Mouse (Mus musculus) forebrain, embryonic 14.5 days (tissue): ENCODE measurements at regions not wholly inside any gene's neighbourhood (a gene's known extent, or its start where the extent isn't known, plus 50 kb on each side); places are given as distances from the start of the nearest gene placed in this dataset.

Source experiments
- ATAC-seq: fragments of 200-750 bp; cut with Nextera tagmentation; 2 replicates; pipeline ENCODE4 v1.8.0; 2017; ENCODE audit warnings: mild to moderate bottlenecking, moderate library complexity
- DNase-seq: peaks from one replicate; pipeline ENCODE4 v3.0.0-alpha.2; 2015; ENCODE audit warnings: low spot score
- H3K27ac ChIP-seq: fragments of 300-500 bp; sonication (generic); 2 replicates; pipeline ENCODE4 v1.5.1; 2014; ENCODE audit warnings: low read depth, mild to moderate bottlenecking, control low read depth, low read length, moderate library complexity
- H3K27me3 ChIP-seq: fragments of 300-500 bp; sonication (generic); replicated peaks from 2 replicates; pipeline ENCODE4 v1.6.1; 2014; ENCODE audit warnings: low read length, control low read depth, mixed read lengths; ENCODE audit not compliant: control insufficient read depth, insufficient read depth
- H3K36me3 ChIP-seq: fragments of 300-500 bp; sonication (generic); 2 replicates; pipeline ENCODE4 v1.6.1; 2014; ENCODE audit warnings: low read length, control low read depth; ENCODE audit not compliant: control insufficient read depth, insufficient read depth
- H3K4me1 ChIP-seq: fragments of 300-500 bp; sonication (generic); 2 replicates; pipeline ENCODE4 v1.6.1; 2014; ENCODE audit warnings: antibody characterized with exemption, low read length, control low read depth; ENCODE audit not compliant: control insufficient read depth, insufficient read depth
- H3K4me2 ChIP-seq: fragments of 300-500 bp; sonication (generic); 2 replicates; pipeline ENCODE4 v1.6.1; 2014; ENCODE audit warnings: mild to moderate bottlenecking, control low read depth, low read length
- H3K4me3 ChIP-seq: fragments of 300-500 bp; sonication (generic); 2 replicates; pipeline ENCODE4 v1.5.1; 2014; ENCODE audit warnings: low read depth, low read length, control low read depth
- H3K9ac ChIP-seq: fragments of 300-500 bp; sonication (generic); 2 replicates; pipeline ENCODE4 v1.6.1; 2014; ENCODE audit warnings: mild to moderate bottlenecking, low read length, control low read depth, moderate library complexity
- H3K9me3 ChIP-seq: fragments of 300-500 bp; sonication (generic); replicated peaks from 2 replicates; pipeline ENCODE4 v1.6.1; 2016; ENCODE audit warnings: low read length, control low read depth, mixed read lengths; ENCODE audit not compliant: control insufficient read depth
- WGBS: fragments of 180-500 bp; shearing (Covaris S2); extraction: QIAGEN DNeasy Blood & Tissue Kit; methylation state at CpG from one replicate; pipeline ENCODE4 v1.1.7; 2014; 5-methylcytosine and 5-hydroxymethylcytosine counted together

DNA sequence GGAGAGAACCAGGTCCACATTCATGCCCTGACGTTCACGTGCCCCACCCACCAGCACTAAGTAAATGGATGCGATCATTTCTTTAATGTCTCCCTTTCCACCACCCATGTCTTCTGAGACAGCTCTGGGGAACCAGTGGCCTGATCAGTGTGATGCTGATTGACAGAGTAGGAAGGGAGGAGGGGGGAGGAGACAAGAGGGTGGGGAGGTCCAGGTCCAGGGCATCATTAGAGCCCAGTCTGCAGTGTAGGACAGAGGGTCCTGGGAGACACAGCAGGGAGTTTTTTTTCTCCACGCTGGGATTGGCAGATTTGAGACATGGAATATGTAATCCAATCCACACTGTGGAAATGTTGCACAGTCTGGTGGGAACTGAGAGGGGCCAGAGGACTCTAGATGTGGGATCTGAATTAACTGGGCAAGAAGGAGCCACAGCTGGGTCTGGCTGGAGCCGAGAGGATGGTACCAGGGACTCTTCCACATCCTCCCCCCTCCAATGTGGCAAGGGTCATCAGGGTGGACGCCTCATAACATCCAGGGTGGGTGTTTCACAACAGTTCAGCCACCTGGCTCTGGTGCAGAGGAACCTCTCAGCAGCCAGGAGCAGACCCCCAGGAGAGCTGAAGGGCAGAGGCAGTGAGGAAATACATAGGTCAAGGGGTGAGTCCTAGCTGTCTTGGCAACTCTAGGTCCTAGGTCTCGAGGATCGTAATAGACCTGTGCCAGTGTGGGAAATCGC is 89.3 kb upstream of the 1700021F07Rik start:
- H3K4me2 ChIP-seq, result no peak overlapping the region
- no peaks in the 10 kb centered on the region for H3K36me3 ChIP-seq
- H3K9ac ChIP-seq, result no peak overlapping the region
- H3K4me1 ChIP-seq, result no peaks in the 10 kb centered on the region
- H3K27me3 ChIP-seq, result no peaks in the 10 kb centered on the region
- no peak overlapping the region for H3K27ac ChIP-seq
- no peaks in the 10 kb centered on the region for H3K9me3 ChIP-seq
- ATAC-seq (no peak), DNase-seq (no peak)
- 83% methylated on average over 9 of the region's 9 CpGs for WGBS
- H3K4me3 ChIP-seq, result no peak overlapping the region

GRCm38 (mm10) chr2:173436580-173436979 is 85.8 kb upstream of the 1700021F07Rik start:
- Histone ChIP-seq H3K4me2 (no peak overlapping the region), H3K36me3 (no peaks in the 10 kb centered on the region), H3K4me1 (no peaks in the 10 kb centered on the region), H3K9me3 (no peaks in the 10 kb centered on the region), H3K27me3 (no peaks in the 10 kb centered on the region), H3K4me3 (no peak overlapping the region), H3K9ac (no peak overlapping the region), H3K27ac (no peak overlapping the region)
- WGBS, result 77% methylated on average over 3 of the region's 3 CpGs
- DNase-seq (no peak), ATAC-seq (no peak)

DNA sequence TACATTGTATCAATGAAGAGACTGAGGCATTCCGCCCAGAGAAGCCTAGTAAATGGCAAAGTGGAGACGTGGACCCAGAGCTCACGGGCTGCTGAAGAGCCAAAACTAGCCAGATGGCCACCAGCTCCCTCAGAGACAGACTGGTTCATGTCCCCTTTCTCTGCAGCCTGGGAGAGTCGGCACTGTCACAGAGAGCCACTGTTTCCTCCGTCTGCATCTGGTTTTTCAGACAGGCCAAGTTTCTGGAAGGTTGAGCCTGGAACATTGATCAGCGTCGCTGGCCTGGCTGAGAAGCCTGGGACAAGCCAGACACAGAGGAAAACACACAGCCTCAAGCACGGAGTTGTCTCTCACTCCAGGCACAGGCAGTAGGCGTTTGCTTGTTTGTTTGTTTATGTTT is 83.4 kb upstream of the 1700021F07Rik start:
- WGBS, result 86% methylated on average over 9 of the region's 9 CpGs
- Histone ChIP-seq H3K4me3 (no peak overlapping the region), H3K9ac (no peak overlapping the region), H3K9me3 (no peaks in the 10 kb centered on the region), H3K4me1 (no peaks in the 10 kb centered on the region), H3K27ac (no peak overlapping the region), H3K4me2 (no peak overlapping the region), H3K27me3 (no peaks in the 10 kb centered on the region), H3K36me3 (no peaks in the 10 kb centered on the region)
- no peak for DNase-seq
- no peak for ATAC-seq

DNA sequence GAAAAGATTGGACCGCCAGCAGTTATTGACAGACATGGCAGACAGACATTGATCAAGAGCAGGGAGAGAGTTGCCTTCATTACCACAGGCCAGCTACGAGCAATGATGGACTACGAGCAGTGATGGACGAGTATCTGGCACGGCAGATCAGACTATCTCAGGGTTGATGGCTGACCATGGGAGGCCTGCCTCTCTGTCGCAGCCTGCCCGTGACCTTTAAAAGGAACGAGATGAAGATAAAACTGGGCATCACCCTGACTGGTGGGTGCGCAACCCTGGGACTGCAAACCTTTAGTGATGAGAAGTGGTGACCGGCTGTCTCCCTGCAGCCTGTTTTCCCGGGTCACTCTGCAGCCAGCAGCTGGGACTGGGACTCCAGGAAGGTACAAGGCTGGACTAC is 80.3 kb upstream of the 1700021F07Rik start:
- no peaks in the 10 kb centered on the region for H3K27me3 ChIP-seq
- H3K9me3 ChIP-seq, result no peaks in the 10 kb centered on the region
- H3K9ac ChIP-seq, result no peak overlapping the region
- H3K4me2 ChIP-seq, result no peak overlapping the region
- WGBS, result 84% methylated on average over 11 of the region's 11 CpGs
- DNase-seq (no peak), ATAC-seq (no peak)
- H3K36me3 ChIP-seq, result no peaks in the 10 kb centered on the region
- no peaks in the 10 kb centered on the region for H3K4me1 ChIP-seq
- no peak overlapping the region for H3K4me3 ChIP-seq
- no peak overlapping the region for H3K27ac ChIP-seq

DNA sequence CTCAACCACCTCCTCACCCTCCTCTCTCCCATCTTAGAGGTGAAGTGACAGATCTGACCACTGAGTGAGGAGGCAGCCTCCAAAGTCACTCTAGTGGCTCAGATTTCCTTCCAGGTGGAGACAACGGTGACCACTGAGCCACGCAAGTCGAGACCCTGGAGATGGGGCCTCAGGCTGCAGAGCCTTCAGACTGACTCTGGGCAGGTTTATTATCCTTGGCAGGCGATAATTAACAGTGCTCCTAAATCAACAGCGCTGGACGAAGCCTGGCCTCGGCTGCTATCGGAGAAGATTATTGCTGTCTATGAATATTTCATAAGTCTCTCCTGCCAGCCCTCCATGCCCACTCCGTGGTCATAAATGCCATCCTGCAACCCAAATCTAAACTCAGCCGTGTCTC is 79.1 kb upstream of the 1700021F07Rik start:
- Histone ChIP-seq H3K27me3 (no peaks in the 10 kb centered on the region), H3K9me3 (0 out of 2 replicates have a peak, but pooled peaks cover 4% of the 10 kb centered on the region), H3K4me3 (no peak overlapping the region), H3K36me3 (no peaks in the 10 kb centered on the region), H3K27ac (no peak overlapping the region), H3K9ac (no peak overlapping the region), H3K4me1 (no peaks in the 10 kb centered on the region), H3K4me2 (no peak overlapping the region)
- DNase-seq (no peak), ATAC-seq (no peak)
- 70% methylated on average over 10 of the region's 10 CpGs for WGBS

GRCm38 (mm10) chr2:173444386-173444785 is 78.0 kb upstream of the 1700021F07Rik start:
- no peak for ATAC-seq
- 87% methylated on average over 9 of the region's 9 CpGs for WGBS
- no peak overlapping the region for H3K4me2 ChIP-seq

DNA sequence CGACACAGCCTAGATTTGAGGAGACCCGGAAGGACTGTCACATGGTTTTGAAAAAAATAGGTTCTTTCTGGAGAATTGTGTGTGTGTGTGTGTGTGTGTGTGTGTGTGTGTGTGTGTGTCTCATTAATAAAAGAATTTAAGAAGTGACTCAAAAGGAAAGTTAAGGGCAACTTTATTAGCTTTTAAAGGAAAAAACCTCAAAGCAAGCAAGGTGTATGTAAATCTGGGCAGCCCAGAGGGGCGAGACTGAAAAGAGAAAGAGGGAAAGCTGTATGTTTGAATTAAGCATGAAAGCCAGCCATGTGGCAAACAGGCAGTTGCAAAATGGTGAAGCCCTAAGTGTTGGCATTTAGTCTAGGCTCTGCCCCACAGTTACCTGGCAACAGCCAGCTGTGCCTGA is 77.3 kb upstream of the 1700021F07Rik start:
- Histone ChIP-seq H3K36me3 (no peaks in the 10 kb centered on the region), H3K27ac (no peak overlapping the region), H3K9me3 (0 out of 2 replicates have a peak, but pooled peaks cover 4% of the 10 kb centered on the region), H3K27me3 (no peaks in the 10 kb centered on the region), H3K4me1 (no peaks in the 10 kb centered on the region), H3K9ac (no peak overlapping the region), H3K4me3 (no peak overlapping the region), H3K4me2 (no peak overlapping the region)
- DNase-seq, result no peak
- no peak for ATAC-seq
- 79% methylated on average over 3 of the region's 3 CpGs for WGBS

More at GRCm38 (mm10) chr2:173444386-173444785, 78.0 kb upstream of the 1700021F07Rik start:
- H3K9ac ChIP-seq, result no peak overlapping the region
- no peaks in the 10 kb centered on the region for H3K27me3 ChIP-seq
- H3K9me3 ChIP-seq, result 0 out of 2 replicates have a peak, but pooled peaks cover 4% of the 10 kb centered on the region
- DNase-seq, result no peak
- H3K27ac ChIP-seq, result no peak overlapping the region
- H3K4me3 ChIP-seq, result no peak overlapping the region
- no peaks in the 10 kb centered on the region for H3K36me3 ChIP-seq
- no peaks in the 10 kb centered on the region for H3K4me1 ChIP-seq

- no peak for ATAC-seq
- WGBS, result 93% methylated on average over 11 of the region's 11 CpGs
- 0 out of 2 replicates have a peak, but pooled peaks cover 4% of the 10 kb centered on the region for H3K9me3 ChIP-seq
- H3K36me3 ChIP-seq, result no peaks in the 10 kb centered on the region
- H3K9ac ChIP-seq, result no peak overlapping the region
- no peak overlapping the region for H3K4me3 ChIP-seq
- no peak overlapping the region for H3K27ac ChIP-seq
- H3K4me1 ChIP-seq, result no peaks in the 10 kb centered on the region
- H3K27me3 ChIP-seq, result no peaks in the 10 kb centered on the region
- no peak for DNase-seq
- no peak overlapping the region for H3K4me2 ChIP-seq
Observed at GRCm38 (mm10) chr2:173448546-173449187, 73.7 kb upstream of the 1700021F07Rik start.

DNA sequence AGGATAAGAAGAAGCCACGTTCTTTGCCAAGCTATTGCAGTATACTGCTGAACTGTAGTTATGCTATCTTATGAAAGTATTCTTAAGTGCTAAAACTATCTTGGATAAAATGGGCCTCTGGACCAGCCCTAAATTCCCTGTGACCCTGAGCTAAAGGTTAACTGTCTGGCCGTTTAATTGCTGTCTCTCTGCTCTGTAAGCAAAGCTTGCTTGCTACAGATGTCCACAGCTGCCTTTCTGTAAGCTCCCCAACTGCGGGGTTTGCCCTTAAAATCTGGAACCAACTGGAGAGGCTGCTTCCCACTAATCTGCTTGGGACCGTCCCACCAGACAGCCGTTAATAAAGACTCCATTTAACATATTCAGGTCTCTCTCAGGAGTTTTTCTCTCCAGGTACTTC is 73.2 kb upstream of the 1700021F07Rik start:
- H3K4me1 ChIP-seq, result no peaks in the 10 kb centered on the region
- H3K27me3 ChIP-seq, result no peaks in the 10 kb centered on the region
- H3K9me3 ChIP-seq, result 0 out of 2 replicates have a peak, but pooled peaks cover 4% of the 10 kb centered on the region
- DNase-seq, result no peak
- no peak for ATAC-seq
- H3K36me3 ChIP-seq, result no peaks in the 10 kb centered on the region
- no peak overlapping the region for H3K4me2 ChIP-seq
- H3K4me3 ChIP-seq, result no peak overlapping the region
- 84% methylated on average over 5 of the region's 5 CpGs for WGBS
- H3K9ac ChIP-seq, result no peak overlapping the region
- H3K27ac ChIP-seq, result no peak overlapping the region
